In the genomic region with DNA sequence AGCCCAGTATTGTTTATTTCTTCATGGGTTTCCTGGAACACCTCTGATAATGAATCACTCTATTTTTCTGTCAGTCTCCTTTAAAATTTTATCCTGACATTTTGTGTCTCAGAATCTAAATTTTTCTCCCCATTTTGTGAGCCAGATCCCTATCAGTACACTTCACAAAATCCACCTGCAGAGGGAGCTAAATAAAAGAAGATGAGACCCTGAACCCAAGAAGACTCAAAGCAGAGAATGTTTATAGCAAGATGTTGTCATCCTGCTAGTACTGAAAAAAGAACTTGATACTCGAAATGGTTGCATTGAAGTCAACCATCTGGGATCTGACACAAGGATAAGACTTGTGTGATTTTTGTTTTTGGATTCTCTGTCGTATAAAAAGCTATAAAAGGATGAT, we compare ENCODE assay signal across 10 mouse cellular contexts. TPM values are rescaled to one million over a fixed set of nuclear protein-coding genes. Genes with fewer than 3 reads are reported as not detected.
DNase-seq lines count a peak whose midpoint lies in the region; ATAC-seq and TF ChIP-seq lines count a peak whose summit lies in the region.
"Had no signal": no experiment of that assay in that cellular context is flagged by ENCODE, and none has a peak within 500 bp of the region (broad histone marks: within the 10 kb centered on the region; RNA-seq: fewer than 3 reads in every experiment).

No protein-coding gene starts in this region.

- TF ChIP-seq CTCF in lung, embryonic 14.5 days (IDR thresholded peaks at IDR 0.05; ENCODE audit: low read depth), result peak; percentile 42
- peak; percentile 66 for TF ChIP-seq CTCF in Patski (IDR thresholded peaks at IDR 0.05)

- DNase-seq in forebrain, embryonic 14.5 days (ENCODE audit: low spot score), result peak; percentile 85
- no peak for DNase-seq in forebrain, embryonic 11.5 days (ENCODE audit: low spot score)
- peak; percentile 77 for DNase-seq in lung, embryonic 14.5 days
- no peak for DNase-seq in lung, adult 18-20 months
- peak; percentile 2 for DNase-seq in Patski (ENCODE audit: low read depth, low spot score)
- DNase-seq in spleen, postnatal 36 days (ENCODE audit: low spot score in 2 of 2), result no peak
- DNase-seq: layer of hippocampus, postnatal 36 days had no signal

- H3K27ac ChIP-seq in forebrain, embryonic 14.5 days (ENCODE audit: low read depth, low read length), result no peak overlapping the region
- no peak overlapping the region for H3K27ac ChIP-seq in forebrain, embryonic 11.5 days (ENCODE audit: low read depth, low read length)
- no peak overlapping the region for H3K27ac ChIP-seq in lung, embryonic 14.5 days (ENCODE audit: low read depth)
- H3K27ac ChIP-seq: neural tube, embryonic 12.5 days had no signal

- 30% methylated on average over 2 of the region's 2 CpGs for WGBS in forebrain, embryonic 14.5 days
- 45% methylated on average over 2 of the region's 2 CpGs for WGBS in forebrain, embryonic 11.5 days
- WGBS in lung, embryonic 14.5 days, result 19% methylated on average over 2 of the region's 2 CpGs

- no peaks in the 10 kb centered on the region for H3K36me3 ChIP-seq in forebrain, embryonic 14.5 days (ENCODE audit: control insufficient read depth, insufficient read depth, low read length)
- no peaks in the 10 kb centered on the region for H3K36me3 ChIP-seq in forebrain, embryonic 11.5 days (ENCODE audit: control insufficient read depth, insufficient read depth, low read length)
- no peaks in the 10 kb centered on the region for H3K36me3 ChIP-seq in lung, embryonic 14.5 days (ENCODE audit: insufficient read depth)
- H3K36me3 ChIP-seq: neural tube, embryonic 12.5 days had no signal

- POLR2A ChIA-PET in Patski (lab: Charles Lee), result no interaction called here

- peaks cover 4% of the 10 kb centered on the region; the same call in 1 of the 2 replicates for H3K4me1 ChIP-seq in forebrain, embryonic 14.5 days (ENCODE audit: control insufficient read depth, insufficient read depth, low read length)
- no peaks in the 10 kb centered on the region; the same call in 1 of the 2 replicates for H3K4me1 ChIP-seq in forebrain, embryonic 11.5 days (replicated peaks; ENCODE audit: control insufficient read depth, insufficient read depth, low read length)
- no peaks in the 10 kb centered on the region for H3K4me1 ChIP-seq in lung, embryonic 14.5 days (ENCODE audit: insufficient read depth)
- H3K4me1 ChIP-seq: neural tube, embryonic 12.5 days had no signal

- H3K27me3 ChIP-seq in forebrain, embryonic 14.5 days (replicated peaks; ENCODE audit: control insufficient read depth, insufficient read depth, low read length), result no peaks in the 10 kb centered on the region
- no peaks in the 10 kb centered on the region for H3K27me3 ChIP-seq in forebrain, embryonic 11.5 days (ENCODE audit: control insufficient read depth, insufficient read depth, low read length)
- H3K27me3 ChIP-seq in lung, embryonic 14.5 days (ENCODE audit: insufficient read depth, low read length), result no peaks in the 10 kb centered on the region
- no peaks in the 10 kb centered on the region for H3K27me3 ChIP-seq in Patski
- H3K27me3 ChIP-seq: neural tube, embryonic 12.5 days had no signal

- H3K9ac ChIP-seq in forebrain, embryonic 14.5 days (ENCODE audit: low read length), result no peak overlapping the region
- no peak overlapping the region for H3K9ac ChIP-seq in forebrain, embryonic 11.5 days (ENCODE audit: low read length)
- no peak overlapping the region for H3K9ac ChIP-seq in lung, embryonic 14.5 days
- H3K9ac ChIP-seq: neural tube, embryonic 12.5 days had no signal

- in situ Hi-C loops in Patski (cut with MboI; ENCODE audit: low pct_unique_long_range_greater_than_20kb), result no loop called here

- no peak overlapping the region for H3K4me2 ChIP-seq in forebrain, embryonic 14.5 days (ENCODE audit: low read length)
- H3K4me2 ChIP-seq in forebrain, embryonic 11.5 days (ENCODE audit: low read depth, low read length, severe bottlenecking), result no peak overlapping the region
- no peak overlapping the region for H3K4me2 ChIP-seq in lung, embryonic 14.5 days
- H3K4me2 ChIP-seq: neural tube, embryonic 12.5 days had no signal

- H3K4me3 ChIP-seq in forebrain, embryonic 14.5 days (ENCODE audit: low read depth, low read length), result no peak overlapping the region
- no peak overlapping the region for H3K4me3 ChIP-seq in forebrain, embryonic 11.5 days (ENCODE audit: low read depth, low read length)
- no peak overlapping the region for H3K4me3 ChIP-seq in lung, embryonic 14.5 days (ENCODE audit: low read depth, low read length)
- H3K4me3 ChIP-seq: neural tube, embryonic 12.5 days had no signal

- CTCF ChIA-PET in Patski (lab: Charles Lee), result interaction anchor here (0.7 to 2.1 kb wide), 14 partner anchors 8 to 64 kb away, joined by 3 to 24 read pairs (median 5); no protein-coding TSS in a partner anchor

- no peaks in the 10 kb centered on the region for H3K9me3 ChIP-seq in forebrain, embryonic 14.5 days (replicated peaks; ENCODE audit: control insufficient read depth, low read length)
- H3K9me3 ChIP-seq in forebrain, embryonic 11.5 days (ENCODE audit: control insufficient read depth, low read length), result no peaks in the 10 kb centered on the region
- H3K9me3 ChIP-seq in lung, embryonic 14.5 days (ENCODE audit: low read depth, low read length), result no peaks in the 10 kb centered on the region
- H3K9me3 ChIP-seq: neural tube, embryonic 12.5 days had no signal

- ATAC-seq in forebrain, embryonic 14.5 days, result 0 out of 2 replicates have a peak, but pooled peaks have one; percentile 58
- ATAC-seq in forebrain, embryonic 11.5 days (replicated peaks; ENCODE audit: low FRiP score), result no peak
- no peak for ATAC-seq in lung, embryonic 14.5 days (ENCODE audit: insufficient read depth)
- no peak for ATAC-seq in Patski
- 0 out of 2 replicates have a peak, but pooled peaks have one; percentile 55 for ATAC-seq in megakaryocyte-erythroid progenitor cell, adult 5-6 weeks (replicated peaks; ENCODE audit: low FRiP score, low TSS enrichment, poor library complexity, severe bottlenecking)
- ATAC-seq in activated CD4-positive, CD25-positive, alpha-beta regulatory T cell, adult 4 months, result no peak

RNA-seq across cellular contexts. Expression of gene Spag9, which starts 40.1 kb away (rescaled TPM):
- polyA plus RNA-seq in forebrain, embryonic 14.5 days (2014; fragmentation: Nextera tagmentation; extraction: Ambion mirVana), result 89.6 and 109 TPM in 2 replicates
- 93.4 and 101 TPM in 2 replicates for polyA plus RNA-seq in forebrain, embryonic 11.5 days (2014; fragmentation: Nextera tagmentation; extraction: Ambion mirVana)
- polyA plus RNA-seq in lung, embryonic 14.5 days (2014; fragmentation: Nextera tagmentation; extraction: Ambion mirVana), result 55.8 and 57.1 TPM in 2 replicates
- polyA plus RNA-seq in Patski (2021), result 64.7 TPM
- 28.3 and 37.0 TPM in 2 replicates for total RNA-seq in megakaryocyte-erythroid progenitor cell, adult 5-6 weeks (2014; fragmentation: Nextera tagmentation)
- total RNA-seq in megakaryocyte-erythroid progenitor cell, adult 5-6 weeks (2017), result 56.1 and 78.4 TPM in 2 replicates
- polyA plus RNA-seq in activated CD4-positive, CD25-positive, alpha-beta regulatory T cell, adult 4 months (2017; shearing (Covaris generic)), result 10 to 100 TPM; 17.2 to 18.7 TPM

Comparison
In these comparisons a context has a peak if more than half of its experiments do, and no peak if none do; other contexts are left out.
1. ATAC-seq: peak in forebrain, embryonic 14.5 days (single experiment) and megakaryocyte-erythroid progenitor cell, adult 5-6 weeks (single experiment); none in forebrain, embryonic 11.5 days (single experiment), lung, embryonic 14.5 days (single experiment), Patski (single experiment) and activated CD4-positive, CD25-positive, alpha-beta regulatory T cell, adult 4 months (single experiment).
2. DNase-seq: peak in forebrain, embryonic 14.5 days (single experiment), lung, embryonic 14.5 days (single experiment) and Patski (single experiment); none in forebrain, embryonic 11.5 days (single experiment), lung, adult 18-20 months (0 of 2) and spleen, postnatal 36 days (0 of 2).